Mouse (Mus musculus) layer of hippocampus, adult 9-10 months (tissue): ENCODE measurements around the gene Gm9048.
"Not testable (repeated sequence)": the region's sequence is repeated elsewhere in the genome, so short reads cannot be mapped to it uniquely, and the experiment has no call there.

Source experiments
- DNase-seq: peaks from one replicate; pipeline ENCODE4 v3.0.0; 2022; ENCODE audit warnings: low spot score

Gene Gm9048

GRCm38 (mm10) chr10:118348579-118348978, at the start of gene Gm9048:
Gene Gm9048 (minus strand): TSS chr10:118348679.
- DNase-seq = not testable (repeated sequence)

DNA sequence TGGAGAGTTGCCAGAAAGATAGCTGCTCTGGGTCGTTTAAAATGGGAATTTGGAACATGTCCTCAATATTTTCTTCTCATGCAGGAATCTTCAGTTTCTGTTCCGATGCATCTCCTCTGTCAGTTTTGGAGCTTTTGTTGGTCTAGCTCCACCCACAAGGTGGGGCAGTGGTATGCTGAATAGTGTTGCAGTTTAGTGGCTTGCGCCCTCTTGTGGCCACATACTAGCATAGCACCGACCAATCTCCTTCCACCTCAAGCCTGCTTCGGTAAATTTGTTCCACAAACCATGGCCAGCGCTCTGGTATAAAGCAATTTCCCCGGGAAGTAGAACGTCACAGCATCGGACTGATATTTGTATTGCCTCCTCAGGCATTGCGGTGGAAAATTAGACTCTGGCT, 22.0 kb upstream of the Gm9048 start:
- DNase-seq = peak; percentile 78

DNA sequence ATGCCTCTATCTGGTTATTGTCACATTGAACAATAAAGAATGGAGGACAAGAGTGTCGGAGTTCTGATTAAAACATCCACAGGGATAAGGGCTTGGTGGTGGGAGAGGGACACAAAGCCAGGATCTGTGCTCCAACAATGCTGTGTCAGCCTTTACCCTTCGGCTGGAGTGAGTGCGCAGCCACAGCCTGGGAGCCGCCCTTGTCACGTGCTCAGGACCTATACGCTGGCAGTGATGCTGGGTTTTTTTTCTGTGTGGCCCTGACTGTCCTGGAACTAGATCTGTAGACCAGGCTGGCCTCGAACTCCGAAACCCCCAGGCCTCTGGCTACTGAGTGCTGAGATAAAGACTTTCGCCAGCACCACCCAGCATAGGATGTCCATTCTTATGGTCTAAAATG, 21.0 kb upstream of the Gm9048 start:
- no peak for DNase-seq

GRCm38 (mm10) chr10:118354005-118354404, 5.5 kb upstream of the Gm9048 start, which contains the start of gene Gm9049:
Gene Gm9049 (minus strand): TSS chr10:118354105.
- DNase-seq = not testable (repeated sequence)

DNA sequence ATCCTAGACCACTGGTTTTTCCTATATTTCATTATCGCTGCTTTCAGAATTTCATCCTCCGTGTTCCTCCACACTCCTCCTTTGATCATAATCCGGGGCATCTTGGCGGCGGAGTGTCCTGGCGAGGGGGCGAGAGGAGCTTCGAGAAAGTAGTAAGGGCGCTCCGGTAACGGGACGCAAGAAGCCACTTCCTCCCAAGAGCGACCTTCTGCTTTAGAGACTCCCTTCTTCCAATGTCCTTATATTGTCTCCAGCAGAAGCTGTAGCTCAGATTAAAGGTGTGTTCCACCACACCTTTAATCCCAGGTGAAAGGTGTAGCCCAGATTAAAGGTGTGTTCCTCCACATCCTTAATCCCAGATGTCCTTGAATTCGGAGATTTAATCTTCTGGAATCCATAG, 5.3 kb downstream of the Gm9048 start, which contains the start of gene Gm9046:
Gene Gm9046 (minus strand): TSS at position 101 of the 400 bp plus-strand sequence.
- not testable (repeated sequence) for DNase-seq

DNA sequence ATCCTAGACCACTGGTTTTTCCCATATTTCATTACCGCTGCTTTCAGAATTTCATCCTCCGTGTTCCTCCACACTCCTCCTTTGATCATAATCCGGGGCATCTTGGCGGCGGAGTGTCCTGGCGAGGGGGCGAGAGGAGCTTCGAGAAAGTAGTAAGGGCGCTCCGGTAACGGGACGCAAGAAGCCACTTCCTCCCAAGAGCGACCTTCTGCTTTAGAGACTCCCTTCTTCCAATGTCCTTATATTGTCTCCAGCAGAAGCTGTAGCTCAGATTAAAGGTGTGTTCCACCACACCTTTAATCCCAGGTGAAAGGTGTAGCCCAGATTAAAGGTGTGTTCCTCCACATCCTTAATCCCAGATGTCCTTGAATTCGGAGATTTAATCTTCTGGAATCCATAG, 10.7 kb downstream of the Gm9048 start, which contains the start of gene Gm9045:
Gene Gm9045 (minus strand): TSS at position 101 of the 400 bp plus-strand sequence.
- not testable (repeated sequence) for DNase-seq

GRCm38 (mm10) chr10:118332308-118332707, 16.2 kb downstream of the Gm9048 start, which contains the start of gene Gm9044:
Gene Gm9044 (minus strand): TSS chr10:118332408.
- DNase-seq = not testable (repeated sequence)

- DNase-seq = not testable (repeated sequence)
These were observed 21.6 kb downstream of the Gm9048 start, which contains the start of gene Gm9040 for GRCm38 (mm10) chr10:118326869-118327268. Gene Gm9040 (minus strand): TSS chr10:118326969.

DNA sequence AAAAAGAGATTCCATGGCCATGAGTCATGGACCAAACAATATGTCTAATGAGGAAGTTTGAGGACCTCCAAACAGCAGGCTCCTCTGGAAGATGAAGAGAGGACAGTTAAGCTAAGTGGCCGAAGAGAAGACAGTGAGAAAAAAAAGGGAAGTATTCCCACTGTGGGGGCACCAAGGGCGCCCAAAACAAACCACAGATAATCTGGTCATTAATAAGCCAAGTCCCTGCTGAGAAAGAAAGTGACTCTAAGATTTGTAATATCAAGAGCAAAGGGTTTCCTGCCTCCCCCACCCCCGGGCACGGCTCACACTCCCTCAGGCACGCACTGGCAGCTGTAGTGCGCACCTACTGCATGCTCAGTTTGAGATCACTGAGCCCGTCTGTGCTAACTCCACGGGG, 29.5 kb downstream of the Gm9048 start:
- DNase-seq = no peak

- DNase-seq = not testable (repeated sequence)
These were observed 46.3 kb downstream of the Gm9048 start for GRCm38 (mm10) chr10:118302133-118302532.
